Mouse (Mus musculus) heart, embryonic 10.5 days (tissue): ENCODE results near the gene Gnb5. TPM values are rescaled to one million over a fixed set of nuclear protein-coding genes. Genes with fewer than 3 reads are reported as not detected.
"Not testable (repeated sequence)": the region's sequence is repeated elsewhere in the genome, so short reads cannot be mapped to it uniquely, and the experiment has no call there.

Experiments
- DNase-seq: peaks from one replicate; pipeline ENCODE4 v3.0.0-alpha.2; 2017; ENCODE audit warnings: low spot score
- H3K27ac ChIP-seq: fragments of 300-500 bp; sonication (generic); 2 replicates; pipeline ENCODE4 v1.5.1; 2016; ENCODE audit warnings: mild to moderate bottlenecking
- H3K27me3 ChIP-seq: fragments of 300-500 bp; sonication (generic); 2 replicates; pipeline ENCODE4 v1.6.1; 2016; ENCODE audit warnings: mild to moderate bottlenecking; ENCODE audit not compliant: poor library complexity, insufficient read depth, severe bottlenecking
- H3K36me3 ChIP-seq: fragments of 300-500 bp; sonication (generic); 2 replicates; pipeline ENCODE4 v1.6.1; 2016; ENCODE audit warnings: mild to moderate bottlenecking, moderate library complexity
- H3K4me1 ChIP-seq: fragments of 300-500 bp; sonication (generic); 2 replicates; pipeline ENCODE4 v1.6.1; 2016; ENCODE audit warnings: mild to moderate bottlenecking
- H3K4me3 ChIP-seq: fragments of 300-500 bp; sonication (generic); 2 replicates; pipeline ENCODE4 v1.5.1; 2016; ENCODE audit warnings: mild to moderate bottlenecking, moderate library complexity
- H3K9me3 ChIP-seq: fragments of 300-500 bp; sonication (generic); 2 replicates; pipeline ENCODE4 v1.6.1; 2016; ENCODE audit warnings: mild to moderate bottlenecking, moderate library complexity
- WGBS: fragments of 180-500 bp; shearing (Covaris S2); methylation state at CpG from one replicate; pipeline ENCODE4 v1.1.7; 2016; 5-methylcytosine and 5-hydroxymethylcytosine counted together
- polyA plus RNA-seq: library from polyadenylated mRNA; unstranded; fragments of >200 nt; fragmentation: Nextera tagmentation; extraction: Ambion mirVana; gene quantifications from 2 replicates; pipeline ENCODE4 v1.2.1, GENCODE M21; 2016

The Gnb5 gene
- polyA plus RNA-seq, 1 experiment from 2014 or later = 40.4 TPM

GRCm38 (mm10) chr9:75342433-75342832 lies 36.3 kb downstream of the Gnb5 start:
- Histone ChIP-seq H3K27ac (no peak overlapping the region), H3K36me3 (peaks cover 80% of the 10 kb centered on the region), H3K4me1 (no peaks in the 10 kb centered on the region), H3K4me3 (no peak overlapping the region), H3K27me3 (no peaks in the 10 kb centered on the region), H3K9me3 (no peaks in the 10 kb centered on the region)
- no peak for DNase-seq
- 84% methylated on average over 4 of the region's 4 CpGs for WGBS

DNA sequence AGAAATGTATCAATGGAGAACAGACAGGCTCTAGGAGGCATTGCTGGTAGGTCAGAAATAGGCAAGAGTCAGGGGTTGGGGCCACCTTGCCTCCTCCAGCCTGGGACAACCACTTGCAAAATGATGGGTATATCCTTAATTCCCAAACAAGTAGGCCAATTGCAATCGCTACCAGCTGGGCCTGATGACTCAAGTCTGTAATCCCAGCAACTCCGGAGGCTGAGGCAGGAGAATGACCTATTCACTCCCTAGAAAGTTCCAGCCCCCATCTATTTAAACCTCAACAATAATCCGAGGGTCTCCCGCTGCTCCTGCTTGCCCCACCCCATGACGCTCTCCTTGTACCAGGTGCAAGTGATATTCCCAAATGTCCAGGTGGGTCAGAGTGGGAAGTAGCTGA lies 41.4 kb downstream of the Gnb5 start, which contains the start of gene Bcl2l10:
Bcl2l10 (plus strand) TSS at position 301 of the 400 bp plus-strand sequence.
- Histone ChIP-seq H3K4me3 (no peak within 1 kb of the TSS), H3K27me3 (no peaks in the 10 kb centered on the region), H3K9me3 (no peaks in the 10 kb centered on the region), H3K27ac (no peak within 1 kb of the TSS), H3K4me1 (peaks cover 13% of the 10 kb centered on the region; the same call in 1 of the 2 replicates), H3K36me3 (peaks cover 42% of the 10 kb centered on the region)
- 90% methylated on average over 5 of the region's 5 CpGs for WGBS
- DNase-seq = no peak

GRCm38 (mm10) chr9:75348066-75348465 lies 42.0 kb downstream of the Gnb5 start:
- DNase-seq = no peak
- Histone ChIP-seq H3K4me1 (peaks cover 13% of the 10 kb centered on the region; the same call in 1 of the 2 replicates), H3K36me3 (peaks cover 36% of the 10 kb centered on the region), H3K27me3 (no peaks in the 10 kb centered on the region), H3K4me3 (no peak overlapping the region), H3K9me3 (no peaks in the 10 kb centered on the region), H3K27ac (no peak overlapping the region)
- WGBS = 86% methylated on average over 17 of the region's 17 CpGs

- WGBS = 81% methylated on average over 3 of the region's 3 CpGs
- no peak overlapping the region for H3K27ac ChIP-seq
- no peaks in the 10 kb centered on the region for H3K27me3 ChIP-seq
- H3K4me1 ChIP-seq = peaks cover 13% of the 10 kb centered on the region; the same call in 1 of the 2 replicates
- no peak for DNase-seq
- no peaks in the 10 kb centered on the region for H3K9me3 ChIP-seq
- H3K4me3 ChIP-seq = no peak overlapping the region
- peaks cover 30% of the 10 kb centered on the region for H3K36me3 ChIP-seq
These were observed 42.6 kb downstream of the Gnb5 start for GRCm38 (mm10) chr9:75348641-75349040.

DNA sequence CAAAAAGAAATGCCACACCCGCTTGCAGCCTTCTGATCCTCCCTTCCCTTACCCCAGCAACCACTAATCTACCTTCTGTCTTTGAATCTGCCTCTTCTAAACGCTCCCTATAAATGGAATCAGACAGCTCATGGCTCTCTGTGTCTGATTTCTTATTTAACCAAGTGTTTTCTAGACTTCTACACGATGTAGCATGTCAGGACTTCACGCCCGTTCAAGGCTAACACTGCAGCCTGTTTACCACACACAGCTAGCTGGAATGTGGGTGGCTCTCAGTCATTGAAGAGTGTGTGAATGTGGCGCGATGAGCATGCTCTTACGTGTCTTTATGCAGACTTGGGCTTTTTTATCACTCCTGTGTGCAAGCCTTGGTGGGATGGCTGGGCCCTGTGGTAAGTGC lies 47.0 kb downstream of the Gnb5 start:
- DNase-seq = no peak
- Histone ChIP-seq H3K9me3 (no peaks in the 10 kb centered on the region), H3K4me1 (peaks cover 13% of the 10 kb centered on the region; the same call in 1 of the 2 replicates), H3K4me3 (no peak overlapping the region), H3K27me3 (no peaks in the 10 kb centered on the region), H3K27ac (no peak overlapping the region), H3K36me3 (no peaks in the 10 kb centered on the region)
- WGBS = 74% methylated on average over 8 of the region's 8 CpGs

DNA sequence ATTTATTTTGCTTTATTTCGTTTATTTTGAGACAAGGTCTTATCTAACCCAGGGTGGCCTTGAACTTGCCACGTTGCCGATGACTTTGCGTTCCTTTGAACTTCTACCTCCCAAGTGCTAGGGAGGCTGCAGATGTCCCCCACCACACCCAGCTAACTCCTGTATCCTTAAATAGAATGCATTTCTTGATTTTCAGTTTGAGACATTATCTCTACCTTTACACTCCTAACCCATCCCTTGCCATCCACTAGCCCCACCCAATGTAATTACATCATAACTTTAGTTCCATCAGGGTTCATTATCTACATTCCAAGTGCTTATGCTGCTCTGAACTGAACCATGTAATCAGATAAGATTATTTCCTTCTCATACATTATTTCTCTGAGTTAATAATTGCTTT lies 49.7 kb downstream of the Gnb5 start:
- Histone ChIP-seq H3K36me3 (no peaks in the 10 kb centered on the region), H3K4me3 (no peak overlapping the region), H3K9me3 (no peaks in the 10 kb centered on the region), H3K27ac (no peak overlapping the region), H3K27me3 (no peaks in the 10 kb centered on the region), H3K4me1 (no peaks in the 10 kb centered on the region)
- 79% methylated on average over 4 of the region's 4 CpGs for WGBS
- no peak for DNase-seq

DNA sequence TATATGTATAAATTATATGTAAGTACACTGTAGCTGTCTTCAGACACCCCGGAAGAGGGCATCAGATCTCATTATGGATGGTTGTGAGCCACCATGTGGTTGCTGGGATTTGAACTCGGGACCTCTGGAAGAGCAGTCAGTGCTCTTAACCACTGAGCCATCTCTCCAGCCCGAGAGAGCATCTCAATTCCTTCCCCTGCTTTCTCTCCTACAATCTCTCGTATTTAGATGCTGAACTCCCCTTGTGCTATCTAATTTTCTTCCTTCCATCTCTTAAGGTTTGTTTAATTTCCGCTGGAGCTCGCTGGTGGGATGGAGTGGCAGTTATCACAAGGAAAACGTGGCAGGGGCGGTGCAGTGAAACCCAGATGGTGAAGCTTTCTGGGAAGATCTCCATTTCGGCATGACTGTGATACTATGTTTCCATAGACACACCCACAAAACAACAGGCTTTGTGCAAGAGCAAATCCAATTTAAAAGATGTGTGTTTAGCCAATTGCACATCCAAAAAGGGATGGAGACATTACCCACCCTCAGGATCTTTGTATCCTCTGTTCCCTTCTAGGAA lies 51.1 kb downstream of the Gnb5 start:
- no peak for DNase-seq
- H3K36me3 ChIP-seq = no peaks in the 10 kb centered on the region
- H3K4me1 ChIP-seq = no peaks in the 10 kb centered on the region
- WGBS = 71% methylated on average over 9 of the region's 9 CpGs
- no peak overlapping the region for H3K4me3 ChIP-seq
- H3K27ac ChIP-seq = no peak overlapping the region
- H3K27me3 ChIP-seq = no peaks in the 10 kb centered on the region
- no peaks in the 10 kb centered on the region for H3K9me3 ChIP-seq

DNA sequence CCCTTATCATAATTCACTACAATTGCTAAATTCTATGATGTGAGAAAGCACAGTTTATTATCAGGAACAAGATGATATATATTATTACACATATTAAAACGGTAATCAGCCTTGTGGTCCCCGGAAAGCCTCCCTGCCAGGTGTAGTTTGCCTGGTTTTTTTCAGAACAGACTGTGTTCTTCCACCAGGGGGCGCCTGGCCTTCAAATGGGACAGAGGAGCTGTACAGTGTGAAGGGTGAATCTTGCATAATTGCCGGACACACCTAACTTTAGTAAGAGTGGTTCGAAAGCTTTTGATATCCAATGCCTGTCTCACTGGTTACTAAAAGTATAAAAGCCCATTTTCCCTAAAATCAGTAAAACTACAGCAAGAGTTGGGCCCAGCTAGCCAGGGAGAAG lies 55.6 kb downstream of the Gnb5 start:
- Histone ChIP-seq H3K27me3 (no peaks in the 10 kb centered on the region), H3K9me3 (no peaks in the 10 kb centered on the region), H3K36me3 (no peaks in the 10 kb centered on the region), H3K27ac (no peak overlapping the region), H3K4me1 (no peaks in the 10 kb centered on the region), H3K4me3 (no peak overlapping the region)
- DNase-seq = peak; percentile 83
- 46% methylated on average over 5 of the region's 5 CpGs for WGBS

GRCm38 (mm10) chr9:75362201-75362600 lies 56.1 kb downstream of the Gnb5 start:
- H3K36me3 ChIP-seq = no peaks in the 10 kb centered on the region
- H3K4me3 ChIP-seq = no peak overlapping the region
- H3K27me3 ChIP-seq = no peaks in the 10 kb centered on the region
- no peaks in the 10 kb centered on the region for H3K4me1 ChIP-seq
- 82% methylated on average over 4 of the region's 4 CpGs for WGBS
- DNase-seq = no peak
- no peak overlapping the region for H3K27ac ChIP-seq
- H3K9me3 ChIP-seq = no peaks in the 10 kb centered on the region

GRCm38 (mm10) chr9:75363001-75363400 lies 56.9 kb downstream of the Gnb5 start:
- Histone ChIP-seq H3K27me3 (no peaks in the 10 kb centered on the region), H3K9me3 (no peaks in the 10 kb centered on the region), H3K4me1 (no peaks in the 10 kb centered on the region), H3K36me3 (no peaks in the 10 kb centered on the region), H3K27ac (no peak overlapping the region), H3K4me3 (no peak overlapping the region)
- DNase-seq = no peak
- WGBS = 54% methylated on average over 5 of the region's 5 CpGs

DNA sequence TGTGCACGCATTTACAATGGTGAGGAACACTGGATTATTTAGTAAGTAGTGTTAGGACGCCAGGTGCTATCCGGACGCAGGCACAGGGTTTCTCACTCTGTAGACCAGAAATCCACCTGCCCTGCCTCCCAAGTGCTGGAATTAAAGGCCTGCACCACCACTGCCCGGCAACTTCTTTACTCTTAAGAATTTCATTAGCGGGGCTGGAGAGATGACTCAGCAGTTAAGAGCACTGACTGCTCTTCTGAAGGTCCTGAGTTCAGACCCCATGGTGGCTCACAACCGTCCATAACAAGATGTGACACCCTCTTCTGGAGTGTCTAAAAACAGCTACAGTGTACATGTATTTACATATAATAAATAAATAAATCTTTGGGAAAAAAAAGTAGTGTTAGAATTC lies 57.6 kb downstream of the Gnb5 start:
- H3K4me3 ChIP-seq, H3K27ac ChIP-seq, H3K27me3 ChIP-seq, H3K4me1 ChIP-seq, H3K9me3 ChIP-seq, H3K36me3 ChIP-seq, DNase-seq: not testable (repeated sequence)
- WGBS = 68% methylated on average over 7 of the region's 7 CpGs

GRCm38 (mm10) chr9:75365195-75365594 lies 59.1 kb downstream of the Gnb5 start:
- H3K4me3 ChIP-seq = no peak overlapping the region
- H3K4me1 ChIP-seq = no peaks in the 10 kb centered on the region
- no peak overlapping the region for H3K27ac ChIP-seq
- no peaks in the 10 kb centered on the region for H3K9me3 ChIP-seq
- H3K36me3 ChIP-seq = no peaks in the 10 kb centered on the region
- no peak for DNase-seq
- 81% methylated on average over 4 of the region's 4 CpGs for WGBS
- H3K27me3 ChIP-seq = no peaks in the 10 kb centered on the region

- no peak overlapping the region for H3K27ac ChIP-seq
- no peak overlapping the region for H3K4me3 ChIP-seq
- DNase-seq = no peak
- 72% methylated on average over 5 of the region's 5 CpGs for WGBS
- H3K36me3 ChIP-seq = no peaks in the 10 kb centered on the region
- H3K27me3 ChIP-seq = no peaks in the 10 kb centered on the region
- H3K9me3 ChIP-seq = no peaks in the 10 kb centered on the region
- no peaks in the 10 kb centered on the region for H3K4me1 ChIP-seq
These were observed 60.1 kb downstream of the Gnb5 start for GRCm38 (mm10) chr9:75366191-75366590.

DNA sequence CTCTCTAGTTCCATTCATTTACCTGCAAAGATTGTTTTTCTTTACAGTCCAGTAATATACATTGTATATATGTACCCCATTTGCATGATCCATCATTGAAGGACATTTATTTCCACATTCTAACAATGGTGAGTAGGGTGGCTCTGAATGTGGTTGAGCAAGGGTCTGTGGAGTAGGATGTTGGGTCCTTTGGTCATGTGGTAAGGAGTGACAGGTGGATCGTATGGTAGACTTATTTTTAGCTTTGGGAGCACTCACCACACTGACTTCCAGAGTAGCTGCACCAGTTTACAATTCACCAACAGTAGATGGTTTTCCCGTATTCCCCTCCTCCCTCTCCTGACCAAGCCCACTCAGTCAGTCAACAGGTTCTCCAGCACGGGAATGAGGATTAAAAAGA lies 62.7 kb downstream of the Gnb5 start:
- no peak for DNase-seq
- Histone ChIP-seq H3K27ac (no peak overlapping the region), H3K36me3 (no peaks in the 10 kb centered on the region), H3K9me3 (no peaks in the 10 kb centered on the region), H3K4me1 (no peaks in the 10 kb centered on the region), H3K27me3 (no peaks in the 10 kb centered on the region), H3K4me3 (no peak overlapping the region)
- 63% methylated on average over 3 of the region's 3 CpGs for whole genome bisulfite sequencing
